Mouse (Mus musculus) hindbrain, embryonic 11.5 days (tissue): Measurements from ENCODE around the gene Cyp2c70. TPM values are rescaled to one million over a fixed set of nuclear protein-coding genes. Genes with fewer than 3 reads are reported as not detected.
"Not testable (repeated sequence)": the region's sequence is repeated elsewhere in the genome, so short reads cannot be mapped to it uniquely, and the experiment has no call there.

Experiments used
- ATAC-seq: fragments of 200-750 bp; cut with Nextera tagmentation; 2 replicates; pipeline ENCODE4 v1.8.0; 2017; ENCODE audit warnings: mild to moderate bottlenecking, moderate TSS enrichment, moderate library complexity; ENCODE audit not compliant: low FRiP score
- DNase-seq: peaks from one replicate; pipeline ENCODE4 v3.0.0-alpha.2; 2015; ENCODE audit warnings: low spot score
- H3K27ac ChIP-seq: fragments of 300-500 bp; sonication (generic); 2 replicates; pipeline ENCODE4 v1.5.1; 2014; ENCODE audit warnings: mild to moderate bottlenecking, low read depth, low read length
- H3K27me3 ChIP-seq: fragments of 300-500 bp; sonication (generic); 2 replicates; pipeline ENCODE4 v1.6.1; 2014; ENCODE audit warnings: mild to moderate bottlenecking, low read length, moderate library complexity, mixed read lengths; ENCODE audit not compliant: control insufficient read depth, insufficient read depth
- H3K36me3 ChIP-seq: fragments of 300-500 bp; sonication (generic); 2 replicates; pipeline ENCODE4 v1.6.1; 2014; ENCODE audit warnings: mild to moderate bottlenecking, low read length, moderate library complexity, mixed read lengths; ENCODE audit not compliant: control insufficient read depth, insufficient read depth
- H3K4me1 ChIP-seq: fragments of 300-500 bp; sonication (generic); replicated peaks from 2 replicates; pipeline ENCODE4 v1.6.1; 2014; ENCODE audit warnings: low read length, mixed read lengths; ENCODE audit not compliant: control insufficient read depth, insufficient read depth
- H3K4me2 ChIP-seq: fragments of 300-500 bp; sonication (generic); replicated peaks from 2 replicates; pipeline ENCODE4 v1.6.1; 2014; ENCODE audit warnings: mild to moderate bottlenecking, low read depth, low read length
- H3K4me3 ChIP-seq: fragments of 300-500 bp; sonication (generic); 2 replicates; pipeline ENCODE4 v1.5.1; 2014; ENCODE audit warnings: low read depth, low read length
- H3K9ac ChIP-seq: fragments of 300-500 bp; sonication (generic); 2 replicates; pipeline ENCODE4 v1.6.1; 2014; ENCODE audit warnings: low read depth, low read length
- H3K9me3 ChIP-seq: fragments of 300-500 bp; sonication (generic); 2 replicates; pipeline ENCODE4 v1.6.1; 2016; ENCODE audit warnings: low read length; ENCODE audit not compliant: control insufficient read depth
- WGBS: fragments of 180-500 bp; shearing (Covaris S2); extraction: QIAGEN DNeasy Blood & Tissue Kit; methylation state at CpG from one replicate; pipeline ENCODE4 v1.1.7; 2014; 5-methylcytosine and 5-hydroxymethylcytosine counted together
- polyA plus RNA-seq: library from polyadenylated mRNA; unstranded; fragments of >200 nt; fragmentation: Nextera tagmentation; extraction: Ambion mirVana; gene quantifications from 2 replicates; pipeline ENCODE4 v1.2.1, GENCODE M21; 2014

The Cyp2c70 gene
- polyA plus RNA-seq, result not detected in 2 replicates

- Histone ChIP-seq H3K9me3 (no peaks in the 10 kb centered on the region), H3K4me2 (no peak within 1 kb of the TSS), H3K27ac (no peak within 1 kb of the TSS), H3K9ac (no peak within 1 kb of the TSS), H3K36me3 (no peaks in the 10 kb centered on the region), H3K27me3 (no peaks in the 10 kb centered on the region), H3K4me3 (no peak within 1 kb of the TSS), H3K4me1 (no peaks in the 10 kb centered on the region)
- ATAC-seq (no peak), DNase-seq (no peak)
- 82% methylated on average over 5 of the region's 5 CpGs for WGBS
Measured at GRCm38 (mm10) chr19:40187160-40187559, at the start of gene Cyp2c70. Cyp2c70 (minus strand) TSS chr19:40187333.

- 92% methylated on average over 2 of the region's 2 CpGs for WGBS
- H3K27me3 ChIP-seq, result no peaks in the 10 kb centered on the region
- no peak overlapping the region for H3K9ac ChIP-seq
- no peaks in the 10 kb centered on the region for H3K9me3 ChIP-seq
- no peak for ATAC-seq
- no peaks in the 10 kb centered on the region for H3K4me1 ChIP-seq
- no peak overlapping the region for H3K4me2 ChIP-seq
- DNase-seq, result no peak
- H3K4me3 ChIP-seq, result no peak overlapping the region
- no peak overlapping the region for H3K27ac ChIP-seq
- no peaks in the 10 kb centered on the region for H3K36me3 ChIP-seq
Measured at GRCm38 (mm10) chr19:40232560-40232959, 45.4 kb upstream of the Cyp2c70 start.

- no peak for DNase-seq
- no peaks in the 10 kb centered on the region for H3K27me3 ChIP-seq
- H3K36me3 ChIP-seq, result no peaks in the 10 kb centered on the region
- H3K4me2 ChIP-seq, result no peak overlapping the region
- no peaks in the 10 kb centered on the region for H3K4me1 ChIP-seq
- no peak overlapping the region for H3K9ac ChIP-seq
- H3K27ac ChIP-seq, result no peak overlapping the region
- H3K9me3 ChIP-seq, result no peaks in the 10 kb centered on the region
- 75% methylated on average over 7 of the region's 7 CpGs for WGBS
- no peak for ATAC-seq
- no peak overlapping the region for H3K4me3 ChIP-seq
Measured at GRCm38 (mm10) chr19:40231825-40232541, 44.9 kb upstream of the Cyp2c70 start.

- Histone ChIP-seq H3K27ac (no peak overlapping the region), H3K27me3 (no peaks in the 10 kb centered on the region), H3K9ac (no peak overlapping the region), H3K4me2 (no peak overlapping the region), H3K9me3 (no peaks in the 10 kb centered on the region), H3K4me3 (no peak overlapping the region), H3K4me1 (no peaks in the 10 kb centered on the region), H3K36me3 (no peaks in the 10 kb centered on the region)
- ATAC-seq, result no peak
- no peak for DNase-seq
- WGBS, result 83% methylated on average over 13 of the region's 13 CpGs
Measured at GRCm38 (mm10) chr19:40231074-40231738, 44.1 kb upstream of the Cyp2c70 start.

- Histone ChIP-seq H3K4me2 (no peak overlapping the region), H3K36me3 (no peaks in the 10 kb centered on the region), H3K27me3 (no peaks in the 10 kb centered on the region), H3K27ac (no peak overlapping the region), H3K4me1 (no peaks in the 10 kb centered on the region), H3K9me3 (no peaks in the 10 kb centered on the region), H3K9ac (no peak overlapping the region), H3K4me3 (no peak overlapping the region)
- WGBS, result 87% methylated on average over 12 of the region's 12 CpGs
- ATAC-seq, result no peak
- no peak for DNase-seq
Measured at GRCm38 (mm10) chr19:40226516-40227151, 39.5 kb upstream of the Cyp2c70 start.

GRCm38 (mm10) chr19:40225761-40226110 lies 38.6 kb upstream of the Cyp2c70 start:
- DNase-seq (no peak), ATAC-seq (no peak)
- no peak overlapping the region for H3K9ac ChIP-seq
- no peak overlapping the region for H3K4me3 ChIP-seq
- H3K36me3 ChIP-seq, result no peaks in the 10 kb centered on the region
- WGBS, result 73% methylated on average over 5 of the region's 5 CpGs
- no peaks in the 10 kb centered on the region for H3K27me3 ChIP-seq
- no peaks in the 10 kb centered on the region for H3K4me1 ChIP-seq
- H3K9me3 ChIP-seq, result no peaks in the 10 kb centered on the region
- no peak overlapping the region for H3K4me2 ChIP-seq
- no peak overlapping the region for H3K27ac ChIP-seq

GRCm38 (mm10) chr19:40225102-40225760 lies 38.1 kb upstream of the Cyp2c70 start:
- peak; percentile 57; the same call in 1 of the 2 replicates for ATAC-seq
- Histone ChIP-seq H3K27me3 (no peaks in the 10 kb centered on the region), H3K9ac (no peak overlapping the region), H3K9me3 (no peaks in the 10 kb centered on the region), H3K4me1 (no peaks in the 10 kb centered on the region), H3K36me3 (no peaks in the 10 kb centered on the region), H3K4me2 (no peak overlapping the region), H3K4me3 (no peak overlapping the region), H3K27ac (no peak overlapping the region)
- peak; percentile 86 for DNase-seq
- 71% methylated on average over 5 of the region's 5 CpGs for WGBS

- not testable (repeated sequence) for ATAC-seq, DNase-seq, H3K4me1 ChIP-seq, H3K4me3 ChIP-seq, H3K9me3 ChIP-seq, H3K27me3 ChIP-seq, H3K4me2 ChIP-seq, H3K9ac ChIP-seq, H3K36me3 ChIP-seq, H3K27ac ChIP-seq
- WGBS, result 92% methylated on average over 9 of the region's 9 CpGs
Measured at GRCm38 (mm10) chr19:40222307-40222706, 35.2 kb upstream of the Cyp2c70 start.
